Mouse (Mus musculus): ENCODE results near the gene Cmc2. TPM values are rescaled to one million over a fixed set of nuclear protein-coding genes. Genes with fewer than 3 reads are reported as not detected.

Gene Cmc2
- polyA plus RNA-seq, 1 experiment: 55.1 TPM

GRCm38 (mm10) chr8:116928588-116928987 is 7.3 kb upstream of the Cmc2 start:
- H3K79me2 ChIP-seq (ENCODE audit: control insufficient read depth, insufficient read depth): no peaks in the 10 kb centered on the region
- no peaks in the 10 kb centered on the region for H3K27me3 ChIP-seq (ENCODE audit: control insufficient read depth, insufficient read depth, insufficient read length)
- H3K79me3 ChIP-seq (ENCODE audit: low read depth): no peaks in the 10 kb centered on the region
- TF ChIP-seq FOSL1 (IDR thresholded peaks at IDR 0.05; ENCODE audit: insufficient read depth, low read length, poor library complexity, severe bottlenecking) (no peak), CEBPB (IDR thresholded peaks at IDR 0.05; ENCODE audit: low read depth) (no peak), MYOG (IDR thresholded peaks at IDR 0.05; ENCODE audit: control insufficient read depth, extremely low read depth, insufficient read length) (no peak), MYOD1 (IDR thresholded peaks at IDR 0.05; ENCODE audit: control insufficient read depth, insufficient read length, low read depth) (no peak), USF1 (IDR thresholded peaks at IDR 0.05; ENCODE audit: low read depth) (no peak)
- no peak overlapping the region for H3ac ChIP-seq (ENCODE audit: control insufficient read depth, insufficient read length, low read depth)
- H3K4me3 ChIP-seq (ENCODE audit: insufficient read depth, poor library complexity, severe bottlenecking): no peak overlapping the region
- peaks cover 52% of the 10 kb centered on the region for H3K36me3 ChIP-seq (ENCODE audit: control insufficient read depth, insufficient read depth)

GRCm38 (mm10) chr8:116927880-116928279 is 6.6 kb upstream of the Cmc2 start:
- H3K27me3 ChIP-seq (ENCODE audit: control insufficient read depth, insufficient read depth, insufficient read length): no peaks in the 10 kb centered on the region
- peaks cover 45% of the 10 kb centered on the region for H3K36me3 ChIP-seq (ENCODE audit: control insufficient read depth, insufficient read depth)
- TF ChIP-seq MYOG (IDR thresholded peaks at IDR 0.05; ENCODE audit: control insufficient read depth, extremely low read depth, insufficient read length): no peak
- no peak for TF ChIP-seq MYOD1 (IDR thresholded peaks at IDR 0.05; ENCODE audit: control insufficient read depth, insufficient read length, low read depth)
- TF ChIP-seq USF1 (IDR thresholded peaks at IDR 0.05; ENCODE audit: low read depth): no peak
- TF ChIP-seq CEBPB (IDR thresholded peaks at IDR 0.05; ENCODE audit: low read depth): no peak
- peak; percentile 56 for TF ChIP-seq CTCF (IDR thresholded peaks at IDR 0.05; ENCODE audit: control insufficient read depth, insufficient read depth, insufficient read length)
- TF ChIP-seq FOSL1 (IDR thresholded peaks at IDR 0.05; ENCODE audit: insufficient read depth, low read length, poor library complexity, severe bottlenecking): no peak
- TF ChIP-seq MAX (IDR thresholded peaks at IDR 0.05): peak; percentile 22
- peaks cover 3% of the 10 kb centered on the region for H3K79me2 ChIP-seq (ENCODE audit: control insufficient read depth, insufficient read depth)
- no peak overlapping the region for H3K4me3 ChIP-seq (ENCODE audit: insufficient read depth, poor library complexity, severe bottlenecking)
- no peaks in the 10 kb centered on the region for H3K79me3 ChIP-seq (ENCODE audit: low read depth)
- no peak overlapping the region for H3ac ChIP-seq (ENCODE audit: control insufficient read depth, insufficient read length, low read depth)

GRCm38 (mm10) chr8:116923526-116923925 is 2.3 kb upstream of the Cmc2 start:
- peaks cover 14% of the 10 kb centered on the region for H3K36me3 ChIP-seq (ENCODE audit: control insufficient read depth, insufficient read depth)
- no peak overlapping the region for H3ac ChIP-seq (ENCODE audit: control insufficient read depth, insufficient read length, low read depth)
- peaks cover 27% of the 10 kb centered on the region for H3K79me2 ChIP-seq (ENCODE audit: control insufficient read depth, insufficient read depth)
- H3K79me3 ChIP-seq (ENCODE audit: low read depth): peaks cover 5% of the 10 kb centered on the region
- TF ChIP-seq MAX (IDR thresholded peaks at IDR 0.05) (no peak), MYOG (IDR thresholded peaks at IDR 0.05; ENCODE audit: control insufficient read depth, extremely low read depth, insufficient read length) (no peak), MYOD1 (IDR thresholded peaks at IDR 0.05; ENCODE audit: control insufficient read depth, insufficient read length, low read depth) (no peak), CTCF (IDR thresholded peaks at IDR 0.05; ENCODE audit: control insufficient read depth, insufficient read depth, insufficient read length) (no peak), USF1 (IDR thresholded peaks at IDR 0.05; ENCODE audit: low read depth) (no peak), FOSL1 (IDR thresholded peaks at IDR 0.05; ENCODE audit: insufficient read depth, low read length, poor library complexity, severe bottlenecking) (no peak), CEBPB (IDR thresholded peaks at IDR 0.05; ENCODE audit: low read depth) (no peak)
- H3K27me3 ChIP-seq (ENCODE audit: control insufficient read depth, insufficient read depth, insufficient read length): no peaks in the 10 kb centered on the region
- no peak overlapping the region for H3K4me3 ChIP-seq (ENCODE audit: insufficient read depth, poor library complexity, severe bottlenecking)

GRCm38 (mm10) chr8:116922060-116922757 is 954 bp upstream of the Cmc2 start:
- TF ChIP-seq USF1 (IDR thresholded peaks at IDR 0.05; ENCODE audit: low read depth) (peak; percentile 11), MYOG (IDR thresholded peaks at IDR 0.05; ENCODE audit: control insufficient read depth, extremely low read depth, insufficient read length) (no peak)
- Histone ChIP-seq H3K79me3 (ENCODE audit: low read depth) (peaks cover 5% of the 10 kb centered on the region), H3K79me2 (ENCODE audit: control insufficient read depth, insufficient read depth) (peaks cover 27% of the 10 kb centered on the region), H3K27me3 (ENCODE audit: control insufficient read depth, insufficient read depth, insufficient read length) (no peaks in the 10 kb centered on the region), H3ac (ENCODE audit: control insufficient read depth, insufficient read length, low read depth) (peak overlapping the region; percentile 97), H3K36me3 (ENCODE audit: control insufficient read depth, insufficient read depth) (peaks cover 12% of the 10 kb centered on the region), H3K4me3 (ENCODE audit: insufficient read depth, poor library complexity, severe bottlenecking) (peak overlapping the region; percentile 51)

- H3ac ChIP-seq (ENCODE audit: control insufficient read depth, insufficient read length, low read depth): peak overlapping the region; percentile 97
- H3K79me3 ChIP-seq (ENCODE audit: low read depth): peaks cover 5% of the 10 kb centered on the region
- peaks cover 9% of the 10 kb centered on the region for H3K36me3 ChIP-seq (ENCODE audit: control insufficient read depth, insufficient read depth)
- peak overlapping the region; percentile 51 for H3K4me3 ChIP-seq (ENCODE audit: insufficient read depth, poor library complexity, severe bottlenecking)
- no peaks in the 10 kb centered on the region for H3K27me3 ChIP-seq (ENCODE audit: control insufficient read depth, insufficient read depth, insufficient read length)
- peaks cover 27% of the 10 kb centered on the region for H3K79me2 ChIP-seq (ENCODE audit: control insufficient read depth, insufficient read depth)
- TF ChIP-seq CTCF (IDR thresholded peaks at IDR 0.05; ENCODE audit: control insufficient read depth, insufficient read depth, insufficient read length): no peak
- TF ChIP-seq FOSL1 (IDR thresholded peaks at IDR 0.05; ENCODE audit: insufficient read depth, low read length, poor library complexity, severe bottlenecking): no peak
- TF ChIP-seq MYOD1 (IDR thresholded peaks at IDR 0.05; ENCODE audit: control insufficient read depth, insufficient read length, low read depth): no peak
- no peak for TF ChIP-seq MAX (IDR thresholded peaks at IDR 0.05)
- TF ChIP-seq USF1 (IDR thresholded peaks at IDR 0.05; ENCODE audit: low read depth): no peak
- no peak for TF ChIP-seq MYOG (IDR thresholded peaks at IDR 0.05; ENCODE audit: control insufficient read depth, extremely low read depth, insufficient read length)
- no peak for TF ChIP-seq CEBPB (IDR thresholded peaks at IDR 0.05; ENCODE audit: low read depth)
Observed at GRCm38 (mm10) chr8:116921005-116921336, 284 bp downstream of the Cmc2 start.

GRCm38 (mm10) chr8:116905836-116906235 is 15.4 kb downstream of the Cmc2 start:
- peaks cover 2% of the 10 kb centered on the region for H3K36me3 ChIP-seq (ENCODE audit: control insufficient read depth, insufficient read depth)
- no peak overlapping the region for H3ac ChIP-seq (ENCODE audit: control insufficient read depth, insufficient read length, low read depth)
- no peaks in the 10 kb centered on the region for H3K27me3 ChIP-seq (ENCODE audit: control insufficient read depth, insufficient read depth, insufficient read length)
- peaks cover 13% of the 10 kb centered on the region for H3K79me2 ChIP-seq (ENCODE audit: control insufficient read depth, insufficient read depth)
- no peaks in the 10 kb centered on the region for H3K79me3 ChIP-seq (ENCODE audit: low read depth)
- H3K4me3 ChIP-seq (ENCODE audit: insufficient read depth, poor library complexity, severe bottlenecking): no peak overlapping the region
- TF ChIP-seq USF1 (IDR thresholded peaks at IDR 0.05; ENCODE audit: low read depth) (no peak), CEBPB (IDR thresholded peaks at IDR 0.05; ENCODE audit: low read depth) (no peak), FOSL1 (IDR thresholded peaks at IDR 0.05; ENCODE audit: insufficient read depth, low read length, poor library complexity, severe bottlenecking) (no peak), CTCF (IDR thresholded peaks at IDR 0.05; ENCODE audit: control insufficient read depth, insufficient read depth, insufficient read length) (no peak), MAX (IDR thresholded peaks at IDR 0.05) (no peak), MYOD1 (IDR thresholded peaks at IDR 0.05; ENCODE audit: control insufficient read depth, insufficient read length, low read depth) (no peak), MYOG (IDR thresholded peaks at IDR 0.05; ENCODE audit: control insufficient read depth, extremely low read depth, insufficient read length) (no peak)
